Mouse (Mus musculus): ENCODE data around the gene Mybphl. TPM values are rescaled to one million over a fixed set of nuclear protein-coding genes. Genes with fewer than 3 reads are reported as not detected.
A peak's percentile ranks its signal among the peaks of the same experiment; 100 is the strongest.

The Mybphl gene
- total and polyA plus RNA-seq, 2 experiments from 2014 or later, result not detected

- no peaks in the 10 kb centered on the region for H3K9me3 ChIP-seq (ENCODE audit: low read length)
- no peak overlapping the region for H3K9ac ChIP-seq
- H3K36me3 ChIP-seq (ENCODE audit: insufficient read depth), result peaks cover 26% of the 10 kb centered on the region
- no peak overlapping the region for H3K4me3 ChIP-seq (ENCODE audit: low read depth, low read length)
- WGBS, result 63% methylated on average over 8 of the region's 8 CpGs
- H3K27me3 ChIP-seq (ENCODE audit: insufficient read depth, low read length), result no peaks in the 10 kb centered on the region
- peak overlapping the region; percentile 78 for H3K27ac ChIP-seq (ENCODE audit: low read depth, low read length)
- no peaks in the 10 kb centered on the region for H3K4me1 ChIP-seq (ENCODE audit: insufficient read depth)
- no peak for TF ChIP-seq CTCF (IDR thresholded peaks at IDR 0.05; ENCODE audit: low read depth)
- peak; percentile 42 for ATAC-seq
- no peak overlapping the region for H3K4me2 ChIP-seq (ENCODE audit: low read depth)
- DNase-seq, result peak; percentile 57
Observed at GRCm38 (mm10) chr3:108327275-108327674, 37.4 kb upstream of the Mybphl start.

GRCm38 (mm10) chr3:108327916-108328315 is 36.8 kb upstream of the Mybphl start:
- Histone ChIP-seq H3K27me3 (ENCODE audit: insufficient read depth, low read length) (no peaks in the 10 kb centered on the region), H3K4me1 (ENCODE audit: insufficient read depth) (no peaks in the 10 kb centered on the region), H3K9me3 (ENCODE audit: low read length) (no peaks in the 10 kb centered on the region), H3K9ac (no peak overlapping the region), H3K36me3 (ENCODE audit: insufficient read depth) (peaks cover 32% of the 10 kb centered on the region), H3K4me2 (ENCODE audit: low read depth) (no peak overlapping the region), H3K4me3 (ENCODE audit: low read depth, low read length) (no peak overlapping the region), H3K27ac (ENCODE audit: low read depth, low read length) (peak overlapping the region; percentile 78)
- 53% methylated on average over 3 of the region's 3 CpGs for WGBS
- DNase-seq (peak; percentile 57), ATAC-seq (peak; percentile 38)
- no peak for TF ChIP-seq CTCF (IDR thresholded peaks at IDR 0.05; ENCODE audit: low read depth)

- no peak overlapping the region for H3K4me3 ChIP-seq (ENCODE audit: low read depth, low read length)
- DNase-seq (peak; percentile 76), ATAC-seq (peak; percentile 78)
- H3K27me3 ChIP-seq (ENCODE audit: insufficient read depth, low read length), result no peaks in the 10 kb centered on the region
- H3K9ac ChIP-seq, result no peak overlapping the region
- H3K9me3 ChIP-seq (ENCODE audit: low read length), result no peaks in the 10 kb centered on the region
- H3K36me3 ChIP-seq (ENCODE audit: insufficient read depth), result peaks cover 35% of the 10 kb centered on the region
- no peak overlapping the region for H3K4me2 ChIP-seq (ENCODE audit: low read depth)
- H3K4me1 ChIP-seq (ENCODE audit: insufficient read depth), result no peaks in the 10 kb centered on the region
- 22% methylated on average over 9 of the region's 9 CpGs for WGBS
- H3K27ac ChIP-seq (ENCODE audit: low read depth, low read length), result peak overlapping the region; percentile 78
- no peak for TF ChIP-seq CTCF (IDR thresholded peaks at IDR 0.05; ENCODE audit: low read depth)
Observed at GRCm38 (mm10) chr3:108328441-108328841, 36.3 kb upstream of the Mybphl start.

GRCm38 (mm10) chr3:108330812-108331211 is 33.9 kb upstream of the Mybphl start:
- Histone ChIP-seq H3K9me3 (ENCODE audit: low read length) (no peaks in the 10 kb centered on the region), H3K4me3 (ENCODE audit: low read depth, low read length) (no peak overlapping the region), H3K36me3 (ENCODE audit: insufficient read depth) (peaks cover 56% of the 10 kb centered on the region), H3K27me3 (ENCODE audit: insufficient read depth, low read length) (no peaks in the 10 kb centered on the region), H3K27ac (ENCODE audit: low read depth, low read length) (no peak overlapping the region), H3K4me2 (ENCODE audit: low read depth) (no peak overlapping the region), H3K4me1 (ENCODE audit: insufficient read depth) (no peaks in the 10 kb centered on the region), H3K9ac (no peak overlapping the region)
- WGBS, result 95% methylated on average over 6 of the region's 6 CpGs
- ATAC-seq, result no peak
- no peak for DNase-seq
- TF ChIP-seq CTCF (IDR thresholded peaks at IDR 0.05; ENCODE audit: low read depth), result no peak

GRCm38 (mm10) chr3:108336878-108337277 is 27.8 kb upstream of the Mybphl start:
- Histone ChIP-seq H3K27ac (ENCODE audit: low read depth, low read length) (no peak overlapping the region), H3K4me1 (ENCODE audit: insufficient read depth) (no peaks in the 10 kb centered on the region), H3K9ac (no peak overlapping the region), H3K4me3 (ENCODE audit: low read depth, low read length) (no peak overlapping the region), H3K4me2 (ENCODE audit: low read depth) (no peak overlapping the region), H3K9me3 (ENCODE audit: low read length) (no peaks in the 10 kb centered on the region), H3K27me3 (ENCODE audit: insufficient read depth, low read length) (no peaks in the 10 kb centered on the region), H3K36me3 (ENCODE audit: insufficient read depth) (peaks cover 86% of the 10 kb centered on the region)
- 91% methylated on average over 5 of the region's 5 CpGs for WGBS
- DNase-seq (no peak), ATAC-seq (no peak)
- TF ChIP-seq CTCF (IDR thresholded peaks at IDR 0.05; ENCODE audit: low read depth), result no peak

GRCm38 (mm10) chr3:108341040-108341439 is 23.7 kb upstream of the Mybphl start:
- H3K4me3 ChIP-seq (ENCODE audit: low read depth, low read length), result no peak overlapping the region
- 94% methylated on average over 2 of the region's 2 CpGs for WGBS
- no peak overlapping the region for H3K27ac ChIP-seq (ENCODE audit: low read depth, low read length)
- ATAC-seq, result no peak
- TF ChIP-seq CTCF (IDR thresholded peaks at IDR 0.05; ENCODE audit: low read depth), result no peak
- H3K9ac ChIP-seq, result no peak overlapping the region
- no peaks in the 10 kb centered on the region for H3K27me3 ChIP-seq (ENCODE audit: insufficient read depth, low read length)
- H3K9me3 ChIP-seq (ENCODE audit: low read length), result no peaks in the 10 kb centered on the region
- peaks cover 72% of the 10 kb centered on the region for H3K36me3 ChIP-seq (ENCODE audit: insufficient read depth)
- DNase-seq, result no peak
- H3K4me1 ChIP-seq (ENCODE audit: insufficient read depth), result no peaks in the 10 kb centered on the region
- H3K4me2 ChIP-seq (ENCODE audit: low read depth), result no peak overlapping the region

- ATAC-seq (peak; percentile 75), DNase-seq (no peak)
- WGBS, result 68% methylated on average over 7 of the region's 7 CpGs
- Histone ChIP-seq H3K9me3 (ENCODE audit: low read length) (no peaks in the 10 kb centered on the region), H3K27me3 (ENCODE audit: insufficient read depth, low read length) (no peaks in the 10 kb centered on the region), H3K4me2 (ENCODE audit: low read depth) (no peak overlapping the region), H3K4me1 (ENCODE audit: insufficient read depth) (no peaks in the 10 kb centered on the region), H3K27ac (ENCODE audit: low read depth, low read length) (no peak overlapping the region), H3K9ac (no peak overlapping the region), H3K36me3 (ENCODE audit: insufficient read depth) (peaks cover 74% of the 10 kb centered on the region), H3K4me3 (ENCODE audit: low read depth, low read length) (no peak overlapping the region)
- no peak for TF ChIP-seq CTCF (IDR thresholded peaks at IDR 0.05; ENCODE audit: low read depth)
Observed at GRCm38 (mm10) chr3:108342185-108342584, 22.5 kb upstream of the Mybphl start.

GRCm38 (mm10) chr3:108345855-108346254 is 18.9 kb upstream of the Mybphl start:
- peaks cover 76% of the 10 kb centered on the region for H3K36me3 ChIP-seq (ENCODE audit: insufficient read depth)
- H3K4me1 ChIP-seq (ENCODE audit: insufficient read depth), result no peaks in the 10 kb centered on the region
- DNase-seq, result no peak
- TF ChIP-seq CTCF (IDR thresholded peaks at IDR 0.05; ENCODE audit: low read depth), result no peak
- ATAC-seq, result no peak
- H3K27me3 ChIP-seq (ENCODE audit: insufficient read depth, low read length), result no peaks in the 10 kb centered on the region
- 92% methylated on average over 7 of the region's 7 CpGs for WGBS
- H3K27ac ChIP-seq (ENCODE audit: low read depth, low read length), result no peak overlapping the region
- H3K9ac ChIP-seq, result no peak overlapping the region
- H3K9me3 ChIP-seq (ENCODE audit: low read length), result no peaks in the 10 kb centered on the region
- H3K4me3 ChIP-seq (ENCODE audit: low read depth, low read length), result no peak overlapping the region
- H3K4me2 ChIP-seq (ENCODE audit: low read depth), result no peak overlapping the region

Data from forebrain, postnatal 0 days (tissue).